Mouse (Mus musculus) small intestine, adult 2 months (tissue): ENCODE data around the gene Rreb1.
A peak's percentile ranks its signal among the peaks of the same experiment; 100 is the strongest.

Experiments used
- CTCF ChIP-seq: fragments of 200-500 bp; IDR thresholded peaks from 2 replicates; pipeline ENCODE4 v1.5.1; 2012; ENCODE audit warnings: low read depth, mild to moderate bottlenecking, control low read depth, inconsistent platforms, low read length, moderate library complexity, mixed read lengths; ENCODE audit not compliant: insufficient replicate concordance, insufficient read length; ENCODE audit errors: extremely low read depth
- POLR2A ChIP-seq: fragments of 200-500 bp; IDR thresholded peaks from 2 replicates; pipeline ENCODE4 v1.6.1; 2012; ENCODE audit warnings: low read depth, mild to moderate bottlenecking, control low read depth, inconsistent platforms, low read length, moderate library complexity

DNA sequence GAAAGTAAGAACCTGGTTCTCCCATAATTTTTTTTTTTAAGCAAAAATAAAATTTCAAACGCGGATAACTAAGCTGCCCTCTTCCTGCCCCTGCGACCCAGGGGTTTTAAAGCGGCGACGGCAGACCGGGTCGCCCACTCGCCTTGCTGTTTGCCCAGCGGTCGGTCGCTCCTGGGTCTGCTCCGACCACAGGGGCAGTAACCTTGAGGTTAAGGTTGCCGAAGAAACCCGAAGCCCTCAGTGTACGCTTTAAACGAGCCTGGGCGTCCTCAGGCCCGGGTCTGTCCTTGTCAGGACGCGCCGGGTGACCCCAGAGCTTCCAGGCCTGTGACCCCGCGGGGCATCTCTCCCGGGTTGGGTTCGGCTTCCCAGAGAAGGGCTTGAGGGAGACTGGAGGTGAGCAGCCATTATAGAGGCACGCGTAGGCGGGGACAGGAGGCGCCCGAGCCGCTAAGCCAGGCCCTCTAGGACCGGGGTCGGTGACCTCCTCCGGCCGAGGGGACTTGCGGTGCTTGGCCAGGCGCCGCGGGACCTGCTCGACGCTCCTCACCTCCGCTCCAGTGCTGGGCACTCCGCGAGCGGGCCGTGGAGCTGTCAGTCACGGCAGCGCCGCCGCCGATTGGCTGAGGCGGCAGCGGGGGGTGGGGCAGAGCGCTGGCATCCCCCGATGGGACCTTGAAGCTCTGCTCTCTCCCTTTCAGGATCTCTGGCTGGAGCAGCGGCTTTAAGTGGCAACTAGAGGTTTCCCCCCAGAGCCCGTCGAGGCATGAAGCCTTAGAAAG, 79.3 kb downstream of the Rreb1 start:
- TF ChIP-seq POLR2A, result peak; percentile 60
- no peak for TF ChIP-seq CTCF
